Mouse (Mus musculus): Measurements from ENCODE around the gene Zmynd15. TPM values are rescaled to one million over a fixed set of nuclear protein-coding genes. Genes with fewer than 3 reads are reported as not detected.

Zmynd15 gene
- polyA plus RNA-seq, 1 experiment, result 1.3 TPM

GRCm38 (mm10) chr11:70441882-70442281, 17.4 kb upstream of the Zmynd15 start:
- H3K4me3 ChIP-seq (ENCODE audit: low read depth, low read length), result no peak overlapping the region
- no peak for TF ChIP-seq POLR2A (IDR thresholded peaks at IDR 0.05; ENCODE audit: insufficient read depth, low read length)
- TF ChIP-seq EP300 (IDR thresholded peaks at IDR 0.05; ENCODE audit: insufficient read depth, low read depth, low read length), result no peak
- no peak for TF ChIP-seq CTCF (IDR thresholded peaks at IDR 0.05; ENCODE audit: low read depth, low read length)
- H3K36me3 ChIP-seq (ENCODE audit: control insufficient read depth, insufficient read depth, low read length, poor library complexity, severe bottlenecking), result peaks cover 34% of the 10 kb centered on the region
- H3K27ac ChIP-seq (ENCODE audit: insufficient read depth, low read length), result no peak overlapping the region
- peaks cover 3% of the 10 kb centered on the region for H3K4me1 ChIP-seq (ENCODE audit: control insufficient read depth, insufficient read depth, low read length)
- H3K27me3 ChIP-seq (ENCODE audit: control insufficient read depth, insufficient read depth, low read length, poor library complexity, severe bottlenecking), result no peaks in the 10 kb centered on the region
- no peak overlapping the region for H3K9ac ChIP-seq (ENCODE audit: low read depth, poor library complexity, severe bottlenecking)
- H3K9me3 ChIP-seq (replicated peaks; ENCODE audit: control insufficient read depth, insufficient read depth, low read length, poor library complexity, severe bottlenecking), result no peaks in the 10 kb centered on the region

- Histone ChIP-seq H3K27me3 (ENCODE audit: control insufficient read depth, insufficient read depth, low read length, poor library complexity, severe bottlenecking) (no peaks in the 10 kb centered on the region), H3K4me1 (ENCODE audit: control insufficient read depth, insufficient read depth, low read length) (no peaks in the 10 kb centered on the region), H3K9me3 (replicated peaks; ENCODE audit: control insufficient read depth, insufficient read depth, low read length, poor library complexity, severe bottlenecking) (no peaks in the 10 kb centered on the region), H3K4me3 (ENCODE audit: low read depth, low read length) (no peak overlapping the region), H3K36me3 (ENCODE audit: control insufficient read depth, insufficient read depth, low read length, poor library complexity, severe bottlenecking) (peaks cover 20% of the 10 kb centered on the region), H3K9ac (ENCODE audit: low read depth, poor library complexity, severe bottlenecking) (no peak overlapping the region), H3K27ac (ENCODE audit: insufficient read depth, low read length) (no peak overlapping the region)
- TF ChIP-seq POLR2A (IDR thresholded peaks at IDR 0.05; ENCODE audit: insufficient read depth, low read length) (no peak), EP300 (IDR thresholded peaks at IDR 0.05; ENCODE audit: insufficient read depth, low read depth, low read length) (no peak)
Measured at GRCm38 (mm10) chr11:70443964-70444363, 15.3 kb upstream of the Zmynd15 start.

DNA sequence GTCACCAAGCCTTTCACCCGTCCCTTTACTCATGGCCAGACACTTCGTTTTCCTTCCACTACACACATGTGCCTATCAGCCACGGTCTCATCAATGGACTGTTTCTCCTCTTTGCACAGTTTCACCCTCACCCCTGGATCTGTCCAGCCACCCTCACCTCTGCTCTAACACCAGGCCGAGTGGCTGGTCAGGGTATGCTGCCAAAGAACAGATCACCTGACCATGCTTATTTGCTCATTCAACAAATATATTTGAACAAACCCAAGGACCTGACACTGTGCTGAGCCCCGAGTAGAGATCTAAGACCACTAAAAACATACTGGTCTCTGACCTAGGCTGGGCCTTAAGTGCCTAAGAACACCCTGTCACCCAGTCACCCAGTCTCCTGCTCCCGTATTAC, 14.6 kb upstream of the Zmynd15 start:
- Histone ChIP-seq H3K27ac (ENCODE audit: insufficient read depth, low read length) (no peak overlapping the region), H3K9ac (ENCODE audit: low read depth, poor library complexity, severe bottlenecking) (no peak overlapping the region)
- TF ChIP-seq EP300 (IDR thresholded peaks at IDR 0.05; ENCODE audit: insufficient read depth, low read depth, low read length) (no peak), POLR2A (IDR thresholded peaks at IDR 0.05; ENCODE audit: insufficient read depth, low read length) (no peak), CTCF (IDR thresholded peaks at IDR 0.05; ENCODE audit: low read depth, low read length) (no peak)

DNA sequence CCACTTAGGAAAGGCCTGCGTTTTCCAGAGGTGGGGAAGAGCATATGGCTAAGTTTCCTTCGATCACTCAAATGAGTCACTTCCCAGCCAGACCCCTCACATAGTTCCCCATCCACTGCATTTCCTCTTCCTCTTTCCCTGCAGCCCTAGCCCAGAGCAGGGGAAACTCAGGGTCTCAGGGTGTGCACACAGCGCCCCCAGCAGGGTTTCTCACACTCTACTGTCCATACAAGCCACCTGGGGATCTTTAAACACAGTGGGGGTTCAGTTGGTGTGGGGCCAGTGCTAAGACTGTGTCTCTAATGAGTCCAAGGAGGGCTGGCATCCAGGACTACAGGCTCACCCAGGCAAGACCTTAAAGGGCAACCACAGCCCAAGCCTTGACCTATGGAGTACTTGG, 12.5 kb upstream of the Zmynd15 start:
- TF ChIP-seq CTCF (IDR thresholded peaks at IDR 0.05; ENCODE audit: low read depth, low read length) (peak; percentile 38), EP300 (IDR thresholded peaks at IDR 0.05; ENCODE audit: insufficient read depth, low read depth, low read length) (no peak)
- no peaks in the 10 kb centered on the region for H3K9me3 ChIP-seq (replicated peaks; ENCODE audit: control insufficient read depth, insufficient read depth, low read length, poor library complexity, severe bottlenecking)
- H3K4me1 ChIP-seq (ENCODE audit: control insufficient read depth, insufficient read depth, low read length), result no peaks in the 10 kb centered on the region
- no peak overlapping the region for H3K4me3 ChIP-seq (ENCODE audit: low read depth, low read length)
- H3K9ac ChIP-seq (ENCODE audit: low read depth, poor library complexity, severe bottlenecking), result no peak overlapping the region
- no peaks in the 10 kb centered on the region; the same call in 1 of the 2 replicates for H3K36me3 ChIP-seq (ENCODE audit: control insufficient read depth, insufficient read depth, low read length, poor library complexity, severe bottlenecking)
- H3K27ac ChIP-seq (ENCODE audit: insufficient read depth, low read length), result no peak overlapping the region
- no peaks in the 10 kb centered on the region for H3K27me3 ChIP-seq (ENCODE audit: control insufficient read depth, insufficient read depth, low read length, poor library complexity, severe bottlenecking)

More for the DNA sequence above, 14.6 kb upstream of the Zmynd15 start:
- Histone ChIP-seq H3K36me3 (ENCODE audit: control insufficient read depth, insufficient read depth, low read length, poor library complexity, severe bottlenecking) (peaks cover 13% of the 10 kb centered on the region), H3K4me3 (ENCODE audit: low read depth, low read length) (no peak overlapping the region), H3K27me3 (ENCODE audit: control insufficient read depth, insufficient read depth, low read length, poor library complexity, severe bottlenecking) (no peaks in the 10 kb centered on the region), H3K9me3 (replicated peaks; ENCODE audit: control insufficient read depth, insufficient read depth, low read length, poor library complexity, severe bottlenecking) (no peaks in the 10 kb centered on the region), H3K4me1 (ENCODE audit: control insufficient read depth, insufficient read depth, low read length) (no peaks in the 10 kb centered on the region)

DNA sequence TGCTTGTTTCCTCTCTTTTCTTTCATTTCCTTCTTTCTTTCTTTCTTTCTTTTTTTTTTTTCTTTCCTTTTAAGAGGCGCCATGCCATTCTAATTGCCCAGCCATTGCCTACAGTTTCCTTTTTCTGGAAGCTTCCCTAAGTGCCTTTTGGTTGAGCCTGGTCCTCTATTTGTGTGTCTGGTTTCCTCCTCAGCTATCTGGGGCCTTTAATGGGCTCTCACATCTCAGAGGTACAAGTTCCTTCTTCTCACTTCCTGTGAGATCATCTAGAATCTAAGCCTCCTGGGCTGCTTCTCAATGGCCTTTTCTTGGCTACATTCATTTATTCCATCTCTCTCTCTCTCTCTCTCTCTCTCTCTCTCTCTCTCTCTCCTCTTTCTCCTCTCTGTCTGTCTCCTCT, 11.9 kb upstream of the Zmynd15 start:
- Histone ChIP-seq H3K9ac (ENCODE audit: low read depth, poor library complexity, severe bottlenecking) (no peak overlapping the region), H3K27ac (ENCODE audit: insufficient read depth, low read length) (no peak overlapping the region), H3K9me3 (replicated peaks; ENCODE audit: control insufficient read depth, insufficient read depth, low read length, poor library complexity, severe bottlenecking) (no peaks in the 10 kb centered on the region), H3K4me3 (ENCODE audit: low read depth, low read length) (no peak overlapping the region), H3K36me3 (ENCODE audit: control insufficient read depth, insufficient read depth, low read length, poor library complexity, severe bottlenecking) (no peaks in the 10 kb centered on the region), H3K4me1 (ENCODE audit: control insufficient read depth, insufficient read depth, low read length) (no peaks in the 10 kb centered on the region), H3K27me3 (ENCODE audit: control insufficient read depth, insufficient read depth, low read length, poor library complexity, severe bottlenecking) (no peaks in the 10 kb centered on the region)
- TF ChIP-seq CTCF (IDR thresholded peaks at IDR 0.05; ENCODE audit: low read depth, low read length), result no peak
- TF ChIP-seq EP300 (IDR thresholded peaks at IDR 0.05; ENCODE audit: insufficient read depth, low read depth, low read length), result no peak
- no peak for TF ChIP-seq POLR2A (IDR thresholded peaks at IDR 0.05; ENCODE audit: insufficient read depth, low read length)

DNA sequence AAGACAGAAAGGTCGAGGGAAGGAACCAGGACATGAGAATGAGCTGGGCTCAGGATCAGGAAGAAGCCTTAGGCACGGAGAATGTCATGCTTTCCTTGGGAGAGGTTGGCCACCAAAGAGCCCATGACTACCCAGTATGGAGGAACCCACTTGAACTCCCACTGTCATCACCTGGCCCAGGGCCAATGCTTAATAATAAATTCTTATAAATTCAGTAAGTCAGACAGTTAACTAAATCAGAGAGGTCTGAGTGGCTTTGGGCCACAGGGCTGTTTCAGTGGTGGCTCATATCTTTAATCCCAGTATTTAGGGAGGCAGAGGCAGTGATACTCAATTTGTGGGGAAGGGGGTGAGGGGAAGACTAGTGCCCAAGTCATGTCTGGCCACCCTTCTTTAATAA, 8.3 kb upstream of the Zmynd15 start:
- peak overlapping the region; percentile 27; the same call in 1 of the 2 replicates for H3K27ac ChIP-seq (ENCODE audit: insufficient read depth, low read length)
- no peak overlapping the region for H3K9ac ChIP-seq (ENCODE audit: low read depth, poor library complexity, severe bottlenecking)
- H3K27me3 ChIP-seq (ENCODE audit: control insufficient read depth, insufficient read depth, low read length, poor library complexity, severe bottlenecking), result no peaks in the 10 kb centered on the region
- H3K36me3 ChIP-seq (ENCODE audit: control insufficient read depth, insufficient read depth, low read length, poor library complexity, severe bottlenecking), result peaks cover 10% of the 10 kb centered on the region
- H3K9me3 ChIP-seq (replicated peaks; ENCODE audit: control insufficient read depth, insufficient read depth, low read length, poor library complexity, severe bottlenecking), result no peaks in the 10 kb centered on the region
- H3K4me3 ChIP-seq (ENCODE audit: low read depth, low read length), result no peak overlapping the region
- TF ChIP-seq POLR2A (IDR thresholded peaks at IDR 0.05; ENCODE audit: insufficient read depth, low read length) (no peak), EP300 (IDR thresholded peaks at IDR 0.05; ENCODE audit: insufficient read depth, low read depth, low read length) (no peak), CTCF (IDR thresholded peaks at IDR 0.05; ENCODE audit: low read depth, low read length) (no peak)
- no peaks in the 10 kb centered on the region for H3K4me1 ChIP-seq (ENCODE audit: control insufficient read depth, insufficient read depth, low read length)

All from ES-Bruce4 (cell line).